In genomic region chr1:180407171-180407671, GRCm38 (mm10) we compare ENCODE assay signal across 8 mouse cellular contexts.
DNase-seq lines count a peak whose midpoint lies in the region; ATAC-seq and TF ChIP-seq lines count a peak whose summit lies in the region.

No protein-coding gene starts in this region.

- H3K4me2 ChIP-seq in embryonic facial prominence, embryonic 14.5 days (ENCODE audit: low read depth, low read length), result peak overlapping the region; percentile 48
- peak overlapping the region; percentile 37 for H3K4me2 ChIP-seq in hindbrain, embryonic 16.5 days (ENCODE audit: low read length)
- H3K4me2 ChIP-seq in liver, embryonic 12.5 days, result peak overlapping the region; percentile 48

- H3K36me3 ChIP-seq in embryonic facial prominence, embryonic 14.5 days (ENCODE audit: control insufficient read depth, insufficient read depth, low read length), result no peaks in the 10 kb centered on the region
- H3K36me3 ChIP-seq in hindbrain, embryonic 16.5 days (ENCODE audit: control insufficient read depth, insufficient read depth, low read length), result no peaks in the 10 kb centered on the region
- H3K36me3 ChIP-seq in liver, embryonic 12.5 days, result no peaks in the 10 kb centered on the region

- 14% methylated on average over 14 of the region's 16 CpGs for WGBS in embryonic facial prominence, embryonic 14.5 days
- 10% methylated on average over 16 of the region's 16 CpGs for WGBS in hindbrain, embryonic 16.5 days
- WGBS in liver, embryonic 12.5 days (ENCODE audit: insufficient replicate concordance), result 24% methylated on average over 16 of the region's 16 CpGs

- H3K27me3 ChIP-seq in embryonic facial prominence, embryonic 14.5 days (replicated peaks; ENCODE audit: control insufficient read depth, insufficient read depth, low read length), result no peaks in the 10 kb centered on the region
- no peaks in the 10 kb centered on the region for H3K27me3 ChIP-seq in hindbrain, embryonic 16.5 days (replicated peaks; ENCODE audit: control insufficient read depth, insufficient read depth, low read length)
- no peaks in the 10 kb centered on the region; the same call in 1 of the 2 replicates for H3K27me3 ChIP-seq in liver, embryonic 12.5 days (replicated peaks)

- no peaks in the 10 kb centered on the region for H3K9me3 ChIP-seq in embryonic facial prominence, embryonic 14.5 days (ENCODE audit: control insufficient read depth, low read length)
- H3K9me3 ChIP-seq in hindbrain, embryonic 16.5 days (ENCODE audit: control insufficient read depth, low read length), result no peaks in the 10 kb centered on the region
- no peaks in the 10 kb centered on the region for H3K9me3 ChIP-seq in liver, embryonic 12.5 days (replicated peaks)

- ATAC-seq in embryonic facial prominence, embryonic 14.5 days (ENCODE audit: low read depth), result peak; percentile 81
- ATAC-seq in hindbrain, embryonic 16.5 days, result peak; percentile 86
- ATAC-seq in liver, embryonic 12.5 days, result 0 out of 2 replicates have a peak, but pooled peaks have one; percentile 39

- H3K4me1 ChIP-seq in embryonic facial prominence, embryonic 14.5 days (ENCODE audit: control insufficient read depth, insufficient read depth, low read length), result peaks cover 47% of the 10 kb centered on the region
- peaks cover 8% of the 10 kb centered on the region for H3K4me1 ChIP-seq in hindbrain, embryonic 16.5 days (ENCODE audit: control insufficient read depth, insufficient read depth, low read depth, low read length)
- peaks cover 64% of the 10 kb centered on the region for H3K4me1 ChIP-seq in liver, embryonic 12.5 days

- peak; percentile 71 for DNase-seq in gastrocnemius, adult 2 months
- no peak for DNase-seq in gastrocnemius, adult 8-10 months (ENCODE audit: low spot score in 2 of 2)
- DNase-seq in adrenal gland, postnatal 25 days, result peak; percentile 71
- peak; percentile 74 for DNase-seq in embryonic facial prominence, embryonic 14.5 days (ENCODE audit: low spot score)
- DNase-seq in natural killer cell, adult 2 months (ENCODE audit: low spot score in 2 of 2), result peak; percentile 53 to 74
- peak; percentile 44 to 57 for DNase-seq in thymus, adult 18-20 months

- intact Hi-C loops in gastrocnemius, adult 2 months (cut with DNase I), result loop anchor here (1.0 to 5.0 kb wide), 2 partner anchors 75 to 139 kb away; partner anchors contain the start of gene Itpkb

- peak; percentile 86 for TF ChIP-seq CTCF in gastrocnemius, adult 2 months (IDR thresholded peaks at IDR 0.05)

- H3K27ac ChIP-seq in gastrocnemius, adult 2 months, result peak overlapping the region; percentile 96
- H3K27ac ChIP-seq in embryonic facial prominence, embryonic 14.5 days (replicated peaks; ENCODE audit: low read depth, low read length), result peak overlapping the region; percentile 78
- H3K27ac ChIP-seq in hindbrain, embryonic 16.5 days (ENCODE audit: low read depth, low read length), result peak overlapping the region; percentile 46; the same call in 1 of the 2 replicates
- H3K27ac ChIP-seq in liver, embryonic 12.5 days, result 0 out of 2 replicates have a peak overlapping the region, but pooled peaks have one; percentile 3

- peak overlapping the region; percentile 56 for H3K4me3 ChIP-seq in gastrocnemius, adult 2 months
- H3K4me3 ChIP-seq in embryonic facial prominence, embryonic 14.5 days (ENCODE audit: low read depth, low read length), result peak overlapping the region; percentile 16; the same call in 1 of the 2 replicates
- H3K4me3 ChIP-seq in hindbrain, embryonic 16.5 days (ENCODE audit: low read length), result no peak overlapping the region
- 0 out of 2 replicates have a peak overlapping the region, but pooled peaks have one; percentile 14 for H3K4me3 ChIP-seq in liver, embryonic 12.5 days

- H3K9ac ChIP-seq in embryonic facial prominence, embryonic 14.5 days (ENCODE audit: low read depth, low read length), result 0 out of 2 replicates have a peak overlapping the region, but pooled peaks have one; percentile 34
- H3K9ac ChIP-seq in hindbrain, embryonic 16.5 days (ENCODE audit: low read depth, low read length), result peak overlapping the region; percentile 11; the same call in 1 of the 2 replicates
- no peak overlapping the region for H3K9ac ChIP-seq in liver, embryonic 12.5 days

Comparison
In these comparisons a context has a peak if more than half of its experiments do, and no peak if none do; other contexts are left out.
1. DNase-seq: peak in gastrocnemius, adult 2 months (single experiment), adrenal gland, postnatal 25 days (single experiment), embryonic facial prominence, embryonic 14.5 days (single experiment), natural killer cell, adult 2 months (2 of 2) and thymus, adult 18-20 months (2 of 2); none in gastrocnemius, adult 8-10 months (0 of 2).
2. H3K27ac ChIP-seq: peak in every context shown above with its lines; median percentile 96 in gastrocnemius, adult 2 months; 78 in embryonic facial prominence, embryonic 14.5 days; 46 in hindbrain, embryonic 16.5 days; 3 in liver, embryonic 12.5 days.
3. Peak in every context shown above with its lines, with median percentiles within 50 percentile points of each other: ATAC-seq and H3K4me2 ChIP-seq.